Mouse (Mus musculus): ENCODE data around the gene Dpf1. TPM values are rescaled to one million over a fixed set of nuclear protein-coding genes. Genes with fewer than 3 reads are reported as not detected.

The Dpf1 gene
- polyA plus RNA-seq, 1 experiment from 2014 or later = 14.7 TPM

- DNase-seq = no peak
- H3K36me3 ChIP-seq (ENCODE audit: insufficient read depth) = peaks cover 26% of the 10 kb centered on the region; the same call in 1 of the 2 replicates
- no peak overlapping the region for H3K4me2 ChIP-seq
- H3K27me3 ChIP-seq (ENCODE audit: insufficient read depth, low read length) = no peaks in the 10 kb centered on the region
- WGBS = 79% methylated on average over 9 of the region's 9 CpGs
- H3K9ac ChIP-seq = no peak overlapping the region
- no peaks in the 10 kb centered on the region for H3K9me3 ChIP-seq (ENCODE audit: low read depth, low read length)
- H3K27ac ChIP-seq (ENCODE audit: low read depth) = no peak overlapping the region
- H3K4me1 ChIP-seq (ENCODE audit: insufficient read depth) = no peaks in the 10 kb centered on the region
- no peak for TF ChIP-seq CTCF (IDR thresholded peaks at IDR 0.05; ENCODE audit: low read depth)
- no peak overlapping the region for H3K4me3 ChIP-seq (ENCODE audit: low read depth, low read length)
- no peak for ATAC-seq (ENCODE audit: insufficient read depth)
Observed at GRCm38 (mm10) chr7:29340247-29340646, 36.5 kb downstream of the Dpf1 start.

DNA sequence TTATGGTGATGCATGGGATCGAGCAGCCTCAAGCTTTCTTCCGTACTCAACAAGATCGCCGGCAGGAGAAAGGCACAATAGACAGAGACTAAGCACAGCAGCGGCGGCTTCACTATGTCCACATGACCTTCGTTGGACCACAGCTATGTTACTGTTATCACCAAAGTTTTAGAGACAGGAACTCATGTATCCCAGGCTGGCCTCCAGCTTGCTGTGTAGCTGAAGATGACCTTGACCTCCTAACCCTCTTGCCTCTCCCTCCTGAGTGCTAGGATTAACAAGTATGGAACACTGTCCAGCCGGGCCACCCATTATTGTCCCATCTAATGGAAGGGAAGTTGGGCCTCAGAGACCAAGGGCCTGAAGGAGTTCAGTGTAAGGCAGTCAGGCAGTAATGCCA, 37.1 kb downstream of the Dpf1 start:
- Histone ChIP-seq H3K4me3 (ENCODE audit: low read depth, low read length) (no peak overlapping the region), H3K27ac (ENCODE audit: low read depth) (no peak overlapping the region), H3K36me3 (ENCODE audit: insufficient read depth) (peaks cover 24% of the 10 kb centered on the region; the same call in 1 of the 2 replicates), H3K9me3 (ENCODE audit: low read depth, low read length) (no peaks in the 10 kb centered on the region), H3K27me3 (ENCODE audit: insufficient read depth, low read length) (no peaks in the 10 kb centered on the region), H3K9ac (no peak overlapping the region), H3K4me1 (ENCODE audit: insufficient read depth) (no peaks in the 10 kb centered on the region), H3K4me2 (no peak overlapping the region)
- ATAC-seq (ENCODE audit: insufficient read depth) (no peak), DNase-seq (no peak)
- WGBS = 81% methylated on average over 8 of the region's 8 CpGs
- no peak for TF ChIP-seq CTCF (IDR thresholded peaks at IDR 0.05; ENCODE audit: low read depth)

GRCm38 (mm10) chr7:29341722-29342121, 38.0 kb downstream of the Dpf1 start:
- H3K27ac ChIP-seq (ENCODE audit: low read depth) = no peak overlapping the region
- H3K9ac ChIP-seq = no peak overlapping the region
- no peaks in the 10 kb centered on the region for H3K9me3 ChIP-seq (ENCODE audit: low read depth, low read length)
- no peak for DNase-seq
- no peaks in the 10 kb centered on the region for H3K4me1 ChIP-seq (ENCODE audit: insufficient read depth)
- peaks cover 26% of the 10 kb centered on the region for H3K36me3 ChIP-seq (ENCODE audit: insufficient read depth)
- 67% methylated on average over 12 of the region's 12 CpGs for WGBS
- no peak for TF ChIP-seq CTCF (IDR thresholded peaks at IDR 0.05; ENCODE audit: low read depth)
- H3K4me2 ChIP-seq = no peak overlapping the region
- no peak overlapping the region for H3K4me3 ChIP-seq (ENCODE audit: low read depth, low read length)
- no peak for ATAC-seq (ENCODE audit: insufficient read depth)
- no peaks in the 10 kb centered on the region for H3K27me3 ChIP-seq (ENCODE audit: insufficient read depth, low read length)

DNA sequence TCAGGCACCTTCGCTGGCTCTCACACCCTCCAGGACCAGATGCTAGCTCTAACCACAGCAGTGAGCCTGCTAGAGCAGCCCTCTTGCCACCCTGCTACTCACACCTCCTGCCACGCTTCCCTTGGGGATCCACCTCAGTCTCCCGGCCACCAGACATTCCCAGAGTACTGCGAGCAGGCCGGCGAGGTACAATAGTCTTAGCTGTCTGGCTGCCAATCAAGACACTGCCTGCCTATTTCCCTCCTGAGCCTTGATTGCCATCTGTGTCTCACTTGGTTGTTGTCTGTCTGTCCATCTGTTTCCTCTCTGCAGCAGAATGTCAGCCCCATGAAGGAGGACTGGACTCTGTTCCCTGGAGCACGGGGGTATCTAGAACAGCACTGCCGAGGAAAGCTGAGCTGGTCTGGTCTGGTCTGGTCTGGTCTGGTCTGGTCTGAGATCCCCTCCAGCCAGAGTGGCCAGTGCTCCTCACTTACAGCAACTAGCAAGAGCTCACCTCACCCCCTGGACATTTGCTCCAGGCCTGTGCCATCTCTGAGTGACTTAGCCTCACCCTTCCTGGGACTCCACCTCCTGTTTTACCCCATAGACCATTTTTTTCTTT, 38.8 kb downstream of the Dpf1 start:
- H3K4me3 ChIP-seq (ENCODE audit: low read depth, low read length) = no peak overlapping the region
- no peak for ATAC-seq (ENCODE audit: insufficient read depth)
- no peaks in the 10 kb centered on the region for H3K9me3 ChIP-seq (ENCODE audit: low read depth, low read length)
- DNase-seq = no peak
- WGBS = 63% methylated on average over 8 of the region's 8 CpGs
- H3K9ac ChIP-seq = no peak overlapping the region
- H3K4me2 ChIP-seq = no peak overlapping the region
- no peak overlapping the region for H3K27ac ChIP-seq (ENCODE audit: low read depth)
- no peaks in the 10 kb centered on the region for H3K27me3 ChIP-seq (ENCODE audit: insufficient read depth, low read length)
- no peak for TF ChIP-seq CTCF (IDR thresholded peaks at IDR 0.05; ENCODE audit: low read depth)
- no peaks in the 10 kb centered on the region for H3K4me1 ChIP-seq (ENCODE audit: insufficient read depth)
- H3K36me3 ChIP-seq (ENCODE audit: insufficient read depth) = peaks cover 26% of the 10 kb centered on the region

DNA sequence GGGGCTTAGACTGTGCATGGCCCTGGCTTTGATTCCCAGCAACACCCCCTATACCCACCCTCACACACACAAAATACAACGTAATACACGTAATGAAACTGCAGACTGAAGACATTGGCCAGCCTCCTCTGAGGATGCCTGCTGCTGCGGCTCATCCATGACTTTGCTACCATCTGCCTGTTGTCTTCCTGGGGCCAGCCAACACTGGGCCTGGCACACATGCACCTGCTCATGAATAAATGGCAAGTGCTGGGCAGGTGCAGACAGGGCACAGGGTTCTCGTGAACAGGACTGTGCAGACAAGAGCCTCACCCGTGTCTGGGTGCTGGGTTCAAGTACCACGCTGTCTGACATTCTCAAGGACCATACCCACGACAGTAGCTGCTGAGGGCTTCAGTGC, 40.0 kb downstream of the Dpf1 start:
- Histone ChIP-seq H3K9me3 (ENCODE audit: low read depth, low read length) (no peaks in the 10 kb centered on the region), H3K4me2 (no peak overlapping the region)

GRCm38 (mm10) chr7:29345534-29345933, 41.8 kb downstream of the Dpf1 start:
- no peak overlapping the region for H3K27ac ChIP-seq (ENCODE audit: low read depth)
- H3K36me3 ChIP-seq (ENCODE audit: insufficient read depth) = peaks cover 46% of the 10 kb centered on the region
- WGBS = 74% methylated on average over 4 of the region's 4 CpGs
- ATAC-seq (ENCODE audit: insufficient read depth) (no peak), DNase-seq (no peak)
- H3K4me1 ChIP-seq (ENCODE audit: insufficient read depth) = no peaks in the 10 kb centered on the region
- H3K4me2 ChIP-seq = no peak overlapping the region
- no peak for TF ChIP-seq CTCF (IDR thresholded peaks at IDR 0.05; ENCODE audit: low read depth)
- H3K9ac ChIP-seq = no peak overlapping the region
- H3K27me3 ChIP-seq (ENCODE audit: insufficient read depth, low read length) = no peaks in the 10 kb centered on the region
- no peaks in the 10 kb centered on the region for H3K9me3 ChIP-seq (ENCODE audit: low read depth, low read length)
- no peak overlapping the region for H3K4me3 ChIP-seq (ENCODE audit: low read depth, low read length)

More for the DNA sequence above, 40.0 kb downstream of the Dpf1 start:
- H3K27ac ChIP-seq (ENCODE audit: low read depth) = no peak overlapping the region
- H3K4me1 ChIP-seq (ENCODE audit: insufficient read depth) = no peaks in the 10 kb centered on the region
- 92% methylated on average over 7 of the region's 7 CpGs for WGBS
- H3K27me3 ChIP-seq (ENCODE audit: insufficient read depth, low read length) = no peaks in the 10 kb centered on the region
- H3K4me3 ChIP-seq (ENCODE audit: low read depth, low read length) = no peak overlapping the region
- DNase-seq (no peak), ATAC-seq (ENCODE audit: insufficient read depth) (no peak)
- TF ChIP-seq CTCF (IDR thresholded peaks at IDR 0.05; ENCODE audit: low read depth) = no peak
- peaks cover 36% of the 10 kb centered on the region for H3K36me3 ChIP-seq (ENCODE audit: insufficient read depth)
- no peak overlapping the region for H3K9ac ChIP-seq

GRCm38 (mm10) chr7:29346212-29346611, 42.5 kb downstream of the Dpf1 start:
- no peaks in the 10 kb centered on the region for H3K4me1 ChIP-seq (ENCODE audit: insufficient read depth)
- H3K4me3 ChIP-seq (ENCODE audit: low read depth, low read length) = no peak overlapping the region
- H3K27ac ChIP-seq (ENCODE audit: low read depth) = no peak overlapping the region
- TF ChIP-seq CTCF (IDR thresholded peaks at IDR 0.05; ENCODE audit: low read depth) = no peak
- H3K9me3 ChIP-seq (ENCODE audit: low read depth, low read length) = no peaks in the 10 kb centered on the region
- DNase-seq (no peak), ATAC-seq (ENCODE audit: insufficient read depth) (no peak)
- peaks cover 53% of the 10 kb centered on the region for H3K36me3 ChIP-seq (ENCODE audit: insufficient read depth)
- H3K4me2 ChIP-seq = no peak overlapping the region
- no peaks in the 10 kb centered on the region for H3K27me3 ChIP-seq (ENCODE audit: insufficient read depth, low read length)
- no peak overlapping the region for H3K9ac ChIP-seq
- 67% methylated on average over 3 of the region's 3 CpGs for WGBS
